Mouse (Mus musculus): Measurements from ENCODE around the gene Slc26a10.

The Slc26a10 gene

DNA sequence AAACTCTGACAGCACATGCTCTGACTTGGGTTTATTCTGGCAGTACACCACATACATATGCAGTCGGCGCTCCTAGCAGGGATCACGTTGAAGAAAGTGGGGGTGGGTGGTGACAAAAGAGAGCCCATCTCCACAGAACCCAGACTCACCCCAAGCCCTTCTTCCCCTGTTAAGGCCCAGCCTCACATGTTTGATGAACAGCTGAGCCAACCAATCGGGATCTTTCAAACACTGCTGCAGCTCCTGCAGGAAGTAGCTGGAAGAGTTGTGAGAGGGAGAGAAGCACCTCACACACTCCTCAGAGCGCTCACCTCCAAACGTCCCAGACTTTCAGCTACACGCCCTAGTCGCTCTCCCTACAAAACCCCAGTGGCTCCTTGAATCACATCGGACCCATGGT lies 4.7 kb upstream of the Slc26a10 start:
- intact Hi-C loops (cut with DNase I), result no loop called here

DNA sequence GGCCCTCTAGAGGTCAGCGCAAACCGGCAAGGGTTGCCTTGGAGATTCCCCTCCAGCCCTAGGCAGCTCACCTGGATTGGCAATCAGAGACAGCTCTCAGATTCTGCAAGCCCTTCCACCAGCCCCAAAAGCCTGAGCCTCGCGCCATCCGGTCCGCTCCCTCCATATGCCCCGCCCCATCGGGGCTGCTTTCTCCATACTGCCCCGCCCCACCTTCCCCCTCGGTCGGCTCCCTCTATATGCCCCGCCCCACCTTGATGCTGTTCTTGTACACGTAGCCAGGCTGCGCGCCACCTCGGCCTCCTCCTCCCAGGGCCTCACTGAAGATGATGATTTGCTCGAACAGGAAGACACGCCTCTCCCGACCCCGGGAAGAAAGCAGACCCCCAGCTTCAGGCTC lies 3.3 kb upstream of the Slc26a10 start:
- intact Hi-C loops (cut with DNase I), result no loop called here

GRCm38 (mm10) chr10:127182624-127183023 lies 2.2 kb upstream of the Slc26a10 start:
- intact Hi-C loops (cut with DNase I), result no loop called here

- intact Hi-C loops (cut with DNase I), result no loop called here
These were observed 1.1 kb upstream of the Slc26a10 start for GRCm38 (mm10) chr10:127181566-127181965.

DNA sequence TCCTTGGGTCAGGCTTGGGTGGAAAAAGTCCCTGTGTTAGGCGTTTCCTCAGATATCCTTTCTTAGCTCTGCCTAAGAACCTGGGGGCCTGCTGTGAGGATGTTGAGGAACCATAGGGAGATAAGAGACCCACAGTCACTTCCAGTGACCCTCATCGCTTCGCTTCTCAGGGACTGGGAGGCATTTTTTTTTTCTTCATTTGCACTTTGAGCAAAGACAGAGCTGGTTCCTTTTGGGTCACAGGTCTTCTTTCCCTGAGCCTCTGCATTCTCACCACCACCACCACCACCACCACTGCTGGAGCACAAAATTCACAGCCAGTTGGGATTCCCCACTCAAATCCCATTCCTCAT lies 226 bp upstream of the Slc26a10 start:
- intact Hi-C loops (cut with DNase I), result no loop called here

GRCm38 (mm10) chr10:127178286-127179027 lies 2.0 kb downstream of the Slc26a10 start:
- intact Hi-C loops (cut with DNase I), result loop anchor here (5.0 kb wide), 1 partner anchor 149 kb away; no protein-coding TSS in a partner anchor

DNA sequence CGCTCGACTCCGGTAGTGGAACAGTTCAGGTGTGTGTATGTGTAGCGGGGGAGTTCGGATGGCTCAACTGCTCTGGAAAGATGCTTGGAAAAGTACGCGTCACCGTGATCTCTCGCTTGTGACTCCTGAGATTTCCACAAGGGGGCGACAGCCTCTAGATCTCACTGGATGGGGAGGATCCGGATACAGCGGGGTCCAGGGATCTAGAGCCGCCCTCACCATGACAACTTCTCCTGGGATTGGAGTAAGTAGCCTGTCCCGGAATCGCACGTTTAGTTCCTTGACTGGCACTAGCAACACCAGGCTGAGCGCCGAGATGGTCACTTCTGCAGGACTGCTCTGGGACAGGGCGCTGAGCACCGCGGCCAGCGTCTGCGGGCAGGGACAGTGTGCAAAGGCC lies 2.7 kb downstream of the Slc26a10 start:
- intact Hi-C loops (cut with DNase I), result loop anchor here (2.0 to 5.0 kb wide), 2 partner anchors 51 to 150 kb away; no protein-coding TSS in a partner anchor

- intact Hi-C loops (cut with DNase I), result loop anchor here (2.0 to 5.0 kb wide), 2 partner anchors 52 to 150 kb away; no protein-coding TSS in a partner anchor
These were observed 3.2 kb downstream of the Slc26a10 start for GRCm38 (mm10) chr10:127177235-127177634.

GRCm38 (mm10) chr10:127176756-127177155 lies 3.7 kb downstream of the Slc26a10 start:
- intact Hi-C loops (cut with DNase I), result loop anchor here (2.0 to 5.0 kb wide), 2 partner anchors 52 to 151 kb away; no protein-coding TSS in a partner anchor

GRCm38 (mm10) chr10:127176228-127176627 lies 4.2 kb downstream of the Slc26a10 start:
- intact Hi-C loops (cut with DNase I), result loop anchor here (2.0 to 5.0 kb wide), 2 partner anchors 53 to 151 kb away; no protein-coding TSS in a partner anchor

- intact Hi-C loops (cut with DNase I), result no loop called here
These were observed 6.3 kb downstream of the Slc26a10 start for GRCm38 (mm10) chr10:127174170-127174569.

DNA sequence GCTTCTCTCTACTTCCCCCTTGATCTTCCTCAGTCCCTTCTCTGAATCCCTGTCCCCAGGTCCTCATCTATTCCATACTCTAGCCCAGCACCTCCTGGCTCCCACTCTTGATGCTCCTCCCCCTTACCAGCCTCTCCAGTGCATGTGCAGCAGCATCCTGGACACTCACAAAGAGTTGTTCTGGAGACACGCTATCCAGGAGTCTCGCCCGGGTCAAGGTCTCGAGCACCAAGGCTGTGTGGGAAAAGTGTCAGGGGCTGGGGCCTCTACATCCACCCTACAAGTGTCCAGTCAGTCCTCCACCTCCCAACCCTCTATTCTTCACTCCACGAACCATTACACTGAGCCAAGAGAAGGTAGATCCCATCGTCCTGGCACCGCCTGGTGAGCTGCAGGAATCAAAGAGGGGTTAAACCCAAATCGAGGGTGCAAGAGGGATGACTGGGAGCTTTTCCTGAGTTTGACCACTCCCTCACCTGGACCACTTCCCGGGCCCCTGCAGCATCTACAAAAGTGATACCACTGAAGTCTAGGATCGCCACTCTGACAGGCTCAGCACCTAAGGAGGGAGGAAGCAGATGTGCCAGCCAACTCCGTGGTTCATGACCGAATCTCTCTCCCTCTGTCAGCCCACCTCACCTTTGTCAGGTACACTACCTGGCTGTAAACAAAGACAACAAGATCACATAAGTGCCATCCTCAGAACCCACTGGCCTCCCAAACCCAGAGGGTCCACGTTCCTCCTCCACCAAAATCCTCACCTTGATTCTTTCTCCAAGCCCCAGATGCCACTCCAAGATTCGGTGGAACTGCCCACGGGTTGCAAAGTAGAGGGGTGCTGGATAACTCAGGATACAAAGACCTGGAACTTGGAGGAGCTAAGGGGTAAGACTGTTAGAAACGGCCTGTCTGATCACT lies 7.0 kb downstream of the Slc26a10 start:
- intact Hi-C loops (cut with DNase I), result no loop called here

- intact Hi-C loops (cut with DNase I), result no loop called here
These were observed 8.7 kb downstream of the Slc26a10 start for GRCm38 (mm10) chr10:127171631-127172200.

- intact Hi-C loops (cut with DNase I), result no loop called here
These were observed 9.6 kb downstream of the Slc26a10 start for GRCm38 (mm10) chr10:127170837-127171272.

DNA sequence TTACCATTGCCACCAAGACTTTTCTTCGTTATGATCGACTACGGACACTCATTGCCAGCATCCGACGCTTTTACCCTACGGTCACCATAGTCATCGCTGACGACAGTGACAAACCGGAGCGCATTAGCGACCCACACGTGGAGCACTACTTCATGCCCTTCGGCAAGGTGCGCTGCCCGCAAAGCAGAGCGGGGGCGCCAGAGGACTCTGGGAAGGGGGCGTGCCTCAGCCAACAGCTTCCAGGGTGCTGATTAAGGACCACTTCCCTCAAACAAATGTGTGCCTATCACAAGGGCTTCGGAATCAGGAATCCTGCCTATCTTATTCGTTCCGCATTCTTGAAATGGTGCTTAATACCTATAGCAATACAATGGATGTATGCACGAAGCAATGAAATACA lies 10.4 kb downstream of the Slc26a10 start:
- intact Hi-C loops (cut with DNase I), result no loop called here

- intact Hi-C loops (cut with DNase I), result no loop called here
These were observed 12.7 kb downstream of the Slc26a10 start for GRCm38 (mm10) chr10:127167614-127168192.

- intact Hi-C loops (cut with DNase I), result no loop called here
These were observed 13.5 kb downstream of the Slc26a10 start for GRCm38 (mm10) chr10:127166771-127167613.

DNA sequence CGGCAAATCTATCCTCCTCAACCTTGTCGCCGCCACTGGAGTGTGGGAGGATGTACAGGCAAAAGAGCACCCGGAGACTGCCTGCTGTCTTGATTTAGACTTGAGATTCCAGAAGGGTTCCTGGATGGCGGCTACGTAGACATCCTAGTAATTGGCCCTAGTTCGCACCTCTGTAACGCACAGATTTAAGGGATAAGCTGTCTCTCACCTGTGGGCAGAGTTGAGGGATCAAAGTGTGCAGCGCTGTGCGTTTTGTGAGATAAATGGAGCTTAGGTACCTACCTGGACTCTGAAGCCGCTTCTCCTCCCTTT lies 14.1 kb downstream of the Slc26a10 start:
- intact Hi-C loops (cut with DNase I), result no loop called here

- intact Hi-C loops (cut with DNase I), result no loop called here
These were observed 14.6 kb downstream of the Slc26a10 start for GRCm38 (mm10) chr10:127165654-127166403.

GRCm38 (mm10) chr10:127165354-127165653 lies 15.1 kb downstream of the Slc26a10 start:
- intact Hi-C loops (cut with DNase I), result no loop called here

Data from adrenal gland (tissue).